Mouse (Mus musculus): ENCODE measurements around the gene Aifm1. TPM values are rescaled to one million over a fixed set of nuclear protein-coding genes. Genes with fewer than 3 reads are reported as not detected.
A peak's percentile ranks its signal among the peaks of the same experiment; 100 is the strongest.

Aifm1 gene
- polyA plus RNA-seq, 1 experiment from 2014 or later: 82.9 TPM

- no peak overlapping the region for H3K4me3 ChIP-seq
- peaks cover 9% of the 10 kb centered on the region for H3K4me1 ChIP-seq
- 34% methylated on average over 6 of the region's 6 CpGs for WGBS
- H3K27me3 ChIP-seq (replicated peaks; ENCODE audit: low read depth, poor library complexity, severe bottlenecking): peaks cover 6% of the 10 kb centered on the region
- no peak overlapping the region for H3K27ac ChIP-seq (replicated peaks)
- no peaks in the 10 kb centered on the region for H3K36me3 ChIP-seq (replicated peaks)
- DNase-seq (ENCODE audit: low spot score): no peak
- no peaks in the 10 kb centered on the region for H3K9me3 ChIP-seq
These were observed 79.8 kb downstream of the Aifm1 start for GRCm38 (mm10) chrX:48433527-48433899.

- Histone ChIP-seq H3K36me3 (replicated peaks) (no peaks in the 10 kb centered on the region), H3K27me3 (replicated peaks; ENCODE audit: low read depth, poor library complexity, severe bottlenecking) (peaks cover 6% of the 10 kb centered on the region), H3K27ac (replicated peaks) (no peak overlapping the region), H3K4me1 (peaks cover 10% of the 10 kb centered on the region), H3K9me3 (no peaks in the 10 kb centered on the region), H3K4me3 (no peak overlapping the region)
- no peak for DNase-seq (ENCODE audit: low spot score)
- 69% methylated on average over 15 of the region's 15 CpGs for WGBS
These were observed 80.5 kb downstream of the Aifm1 start for GRCm38 (mm10) chrX:48432599-48433526.

- 33% methylated on average over 6 of the region's 6 CpGs for WGBS
- no peaks in the 10 kb centered on the region for H3K36me3 ChIP-seq (replicated peaks)
- DNase-seq (ENCODE audit: low spot score): peak; percentile 11
These were observed 83.8 kb downstream of the Aifm1 start for GRCm38 (mm10) chrX:48429538-48429937.

GRCm38 (mm10) chrX:48429100-48429499 is 84.3 kb downstream of the Aifm1 start:
- Histone ChIP-seq H3K27me3 (replicated peaks; ENCODE audit: low read depth, poor library complexity, severe bottlenecking) (peaks cover 6% of the 10 kb centered on the region), H3K36me3 (replicated peaks) (no peaks in the 10 kb centered on the region), H3K4me1 (peaks cover 24% of the 10 kb centered on the region), H3K4me3 (no peak overlapping the region), H3K27ac (replicated peaks) (no peak overlapping the region), H3K9me3 (no peaks in the 10 kb centered on the region)
- no peak for DNase-seq (ENCODE audit: low spot score)

More at GRCm38 (mm10) chrX:48429538-48429937, 83.8 kb downstream of the Aifm1 start:
- peaks cover 23% of the 10 kb centered on the region for H3K4me1 ChIP-seq
- H3K27ac ChIP-seq (replicated peaks): no peak overlapping the region
- H3K27me3 ChIP-seq (replicated peaks; ENCODE audit: low read depth, poor library complexity, severe bottlenecking): peaks cover 6% of the 10 kb centered on the region
- no peaks in the 10 kb centered on the region for H3K9me3 ChIP-seq
- no peak overlapping the region for H3K4me3 ChIP-seq

- H3K4me1 ChIP-seq: peaks cover 23% of the 10 kb centered on the region
- WGBS: 83% methylated on average over 8 of the region's 8 CpGs
- no peaks in the 10 kb centered on the region for H3K36me3 ChIP-seq (replicated peaks)
- DNase-seq (ENCODE audit: low spot score): no peak
- no peaks in the 10 kb centered on the region for H3K9me3 ChIP-seq
- H3K27me3 ChIP-seq (replicated peaks; ENCODE audit: low read depth, poor library complexity, severe bottlenecking): peaks cover 5% of the 10 kb centered on the region
- no peak overlapping the region for H3K27ac ChIP-seq (replicated peaks)
- no peak overlapping the region for H3K4me3 ChIP-seq
These were observed 84.7 kb downstream of the Aifm1 start for GRCm38 (mm10) chrX:48428642-48429041.

GRCm38 (mm10) chrX:48428241-48428640 is 85.1 kb downstream of the Aifm1 start:
- H3K36me3 ChIP-seq (replicated peaks): no peaks in the 10 kb centered on the region
- H3K4me1 ChIP-seq: peaks cover 19% of the 10 kb centered on the region
- WGBS: 74% methylated on average over 6 of the region's 6 CpGs

GRCm38 (mm10) chrX:48425280-48425679 is 88.1 kb downstream of the Aifm1 start:
- no peak for DNase-seq (ENCODE audit: low spot score)
- no peaks in the 10 kb centered on the region for H3K36me3 ChIP-seq (replicated peaks)
- no peaks in the 10 kb centered on the region for H3K9me3 ChIP-seq
- 70% methylated on average over 7 of the region's 7 CpGs for WGBS
- no peak overlapping the region for H3K27ac ChIP-seq (replicated peaks)
- H3K4me3 ChIP-seq: no peak overlapping the region
- peaks cover 15% of the 10 kb centered on the region for H3K4me1 ChIP-seq
- H3K27me3 ChIP-seq (replicated peaks; ENCODE audit: low read depth, poor library complexity, severe bottlenecking): no peaks in the 10 kb centered on the region

More at GRCm38 (mm10) chrX:48428241-48428640, 85.1 kb downstream of the Aifm1 start:
- Histone ChIP-seq H3K9me3 (no peaks in the 10 kb centered on the region), H3K4me3 (no peak overlapping the region), H3K27me3 (replicated peaks; ENCODE audit: low read depth, poor library complexity, severe bottlenecking) (peaks cover under 1% of the 10 kb centered on the region; the same call in 1 of the 2 replicates), H3K27ac (replicated peaks) (no peak overlapping the region)
- no peak for DNase-seq (ENCODE audit: low spot score)

Other genes starting within 250 kb of the Aifm1 start
- 4.6 and 4.8 TPM in 2 replicates for gene Bcorl1, start 172.2 kb downstream of the Aifm1 start, polyA plus RNA-seq (2016; fragmentation: Nextera tagmentation; extraction: Ambion mirVana)
- 2.4 TPM in 2 replicates for gene Elf4, start 50.4 kb downstream of the Aifm1 start, polyA plus RNA-seq (2016; fragmentation: Nextera tagmentation; extraction: Ambion mirVana)
- 6.4 and 7.1 TPM in 2 replicates for gene Rab33a, start 5.7 kb upstream of the Aifm1 start, polyA plus RNA-seq (2016; fragmentation: Nextera tagmentation; extraction: Ambion mirVana)
- gene Zfp280c, start 80.9 kb upstream of the Aifm1 start, polyA plus RNA-seq (2016; fragmentation: Nextera tagmentation; extraction: Ambion mirVana): 19.1 and 20.8 TPM in 2 replicates
- gene Slc25a14, start 109.8 kb upstream of the Aifm1 start, polyA plus RNA-seq (2016; fragmentation: Nextera tagmentation; extraction: Ambion mirVana): 17.3 and 17.7 TPM in 2 replicates
- gene Gpr119, start 160.9 kb upstream of the Aifm1 start, polyA plus RNA-seq (2016; fragmentation: Nextera tagmentation; extraction: Ambion mirVana): not detected in 2 replicates
- 28.7 and 29.0 TPM in 2 replicates for gene Rbmx2, start 181.4 kb upstream of the Aifm1 start, polyA plus RNA-seq (2016; fragmentation: Nextera tagmentation; extraction: Ambion mirVana)